Mouse (Mus musculus) liver, postnatal 0 days (tissue): Measurements from ENCODE around the gene Mpig6b.
A peak's percentile ranks its signal among the peaks of the same experiment; 100 is the strongest.

Experiments used
- CTCF ChIP-seq: sonication (generic); IDR thresholded peaks from 2 replicates; pipeline ENCODE4 v1.5.1; 2016; ENCODE audit warnings: antibody characterized with exemption, low read depth
- EP300 ChIP-seq: IDR thresholded peaks from 2 replicates; pipeline ENCODE4 v1.6.1; 2016; ENCODE audit warnings: antibody characterized with exemption, low read depth, mild to moderate bottlenecking

GRCm38 (mm10) chr17:35115046-35116019, 49.3 kb upstream of the Mpig6b start, which contains the start of gene Ly6g5b:
- no peak for TF ChIP-seq EP300
- TF ChIP-seq CTCF, result peak; percentile 75
